Mouse (Mus musculus) E14TG2a.4 (cell line): ENCODE results near the gene Ptprn2.

Source experiments
- H3K27me3 ChIP-seq: 2 replicates; pipeline ENCODE4 v1.6.1; 2014; ENCODE audit warnings: low read length, control low read depth; ENCODE audit not compliant: insufficient read depth
- H3K36me3 ChIP-seq: 2 replicates; pipeline ENCODE4 v1.6.1; 2014; ENCODE audit warnings: low read length, control low read depth; ENCODE audit not compliant: insufficient read depth
- H3K4me1 ChIP-seq: replicated peaks from 2 replicates; pipeline ENCODE4 v1.6.1; 2014; ENCODE audit warnings: low read depth, low read length, control low read depth
- H3K4me3 ChIP-seq: replicated peaks from 2 replicates; pipeline ENCODE4 v1.5.1; 2014; ENCODE audit warnings: mild to moderate bottlenecking, low read length
- H3K9me3 ChIP-seq: 2 replicates; pipeline ENCODE4 v1.6.1; 2014; ENCODE audit warnings: low read length, control low read depth
- CTCF ChIP-seq: conservative IDR thresholded peaks from 2 replicates; pipeline ENCODE4 v1.5.1; 2014; ENCODE audit warnings: low read length
- NANOG ChIP-seq: IDR thresholded peaks from 2 replicates; pipeline ENCODE4 v1.6.1; 2014; ENCODE audit warnings: borderline replicate concordance, low read length, mixed read lengths
- POU5F1 ChIP-seq: IDR thresholded peaks from 2 replicates; pipeline ENCODE4 v1.6.1; 2014; ENCODE audit warnings: low read length, borderline replicate concordance

Gene Ptprn2

GRCm38 (mm10) chr12:116804712-116805111, 319.2 kb downstream of the Ptprn2 start:
- no peak overlapping the region for H3K4me3 ChIP-seq
- no peak for TF ChIP-seq POU5F1
- TF ChIP-seq NANOG: no peak
- TF ChIP-seq CTCF: no peak
- peaks cover 20% of the 10 kb centered on the region for H3K9me3 ChIP-seq
- H3K4me1 ChIP-seq: no peaks in the 10 kb centered on the region
- no peaks in the 10 kb centered on the region for H3K36me3 ChIP-seq
- no peaks in the 10 kb centered on the region for H3K27me3 ChIP-seq

- H3K4me3 ChIP-seq: no peak overlapping the region
- no peaks in the 10 kb centered on the region for H3K36me3 ChIP-seq
- no peak for TF ChIP-seq CTCF
- TF ChIP-seq NANOG: no peak
- TF ChIP-seq POU5F1: no peak
- H3K4me1 ChIP-seq: no peaks in the 10 kb centered on the region
- no peaks in the 10 kb centered on the region for H3K27me3 ChIP-seq
- peaks cover 20% of the 10 kb centered on the region for H3K9me3 ChIP-seq
Observed at GRCm38 (mm10) chr12:116805129-116805809, 319.7 kb downstream of the Ptprn2 start.

GRCm38 (mm10) chr12:116806089-116806488, 320.6 kb downstream of the Ptprn2 start:
- Histone ChIP-seq H3K27me3 (no peaks in the 10 kb centered on the region), H3K4me1 (no peaks in the 10 kb centered on the region), H3K9me3 (peaks cover 20% of the 10 kb centered on the region), H3K4me3 (no peak overlapping the region), H3K36me3 (no peaks in the 10 kb centered on the region)
- TF ChIP-seq CTCF (no peak), NANOG (no peak), POU5F1 (no peak)

- Histone ChIP-seq H3K9me3 (no peaks in the 10 kb centered on the region), H3K27me3 (no peaks in the 10 kb centered on the region), H3K36me3 (no peaks in the 10 kb centered on the region), H3K4me1 (no peaks in the 10 kb centered on the region), H3K4me3 (no peak overlapping the region)
- TF ChIP-seq POU5F1 (no peak), NANOG (no peak)
Observed at GRCm38 (mm10) chr12:116813012-116813411, 327.5 kb downstream of the Ptprn2 start.

- no peaks in the 10 kb centered on the region for H3K36me3 ChIP-seq
- H3K9me3 ChIP-seq: no peaks in the 10 kb centered on the region
- H3K27me3 ChIP-seq: no peaks in the 10 kb centered on the region
- no peaks in the 10 kb centered on the region for H3K4me1 ChIP-seq
- H3K4me3 ChIP-seq: no peak overlapping the region
- TF ChIP-seq POU5F1 (no peak), NANOG (no peak), CTCF (no peak)
Observed at GRCm38 (mm10) chr12:116819836-116820235, 334.3 kb downstream of the Ptprn2 start.

GRCm38 (mm10) chr12:116823341-116823740, 337.8 kb downstream of the Ptprn2 start:
- Histone ChIP-seq H3K9me3 (no peaks in the 10 kb centered on the region), H3K4me1 (no peaks in the 10 kb centered on the region), H3K27me3 (no peaks in the 10 kb centered on the region), H3K36me3 (no peaks in the 10 kb centered on the region), H3K4me3 (no peak overlapping the region)
- TF ChIP-seq POU5F1: no peak
- no peak for TF ChIP-seq CTCF
- no peak for TF ChIP-seq NANOG

- TF ChIP-seq CTCF (no peak), NANOG (no peak), POU5F1 (no peak)
- Histone ChIP-seq H3K9me3 (no peaks in the 10 kb centered on the region), H3K36me3 (no peaks in the 10 kb centered on the region), H3K4me1 (no peaks in the 10 kb centered on the region), H3K4me3 (no peak overlapping the region), H3K27me3 (no peaks in the 10 kb centered on the region)
Observed at GRCm38 (mm10) chr12:116827748-116828147, 342.2 kb downstream of the Ptprn2 start.

- no peaks in the 10 kb centered on the region for H3K36me3 ChIP-seq
- no peaks in the 10 kb centered on the region for H3K27me3 ChIP-seq
- H3K4me3 ChIP-seq: no peak overlapping the region
- H3K4me1 ChIP-seq: no peaks in the 10 kb centered on the region
- TF ChIP-seq CTCF: no peak
- no peak for TF ChIP-seq NANOG
- no peak for TF ChIP-seq POU5F1
- no peaks in the 10 kb centered on the region; the same call in 1 of the 2 replicates for H3K9me3 ChIP-seq
Observed at GRCm38 (mm10) chr12:116838611-116839192, 353.2 kb downstream of the Ptprn2 start.
